Mouse (Mus musculus): ENCODE data around the gene Dnah2.

Gene Dnah2

GRCm38 (mm10) chr11:69549060-69549656 lies at the start of gene Dnah2:
Dnah2 (minus strand) TSS chr11:69549110.
- no peak for DNase-seq

DNA sequence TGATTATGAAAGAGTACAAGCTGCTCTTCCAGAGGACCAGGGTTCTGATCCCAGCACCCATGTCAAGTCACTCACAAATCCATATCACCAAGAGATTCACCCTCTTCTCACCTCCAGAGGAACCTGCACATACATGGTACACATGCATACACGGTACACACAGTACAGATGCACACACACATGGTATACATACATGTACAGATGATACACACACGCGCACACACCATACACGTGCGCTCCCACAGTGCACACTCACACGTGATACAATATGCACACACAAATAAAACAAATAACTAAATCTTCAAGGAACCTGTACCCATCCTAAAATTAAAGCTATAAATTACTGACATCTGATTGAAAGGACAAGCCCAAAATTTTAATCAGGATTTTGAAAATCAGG lies 45.9 kb upstream of the Dnah2 start:
- no peak for DNase-seq

GRCm38 (mm10) chr11:69592799-69593198 lies 43.9 kb upstream of the Dnah2 start:
- no peak for DNase-seq

- DNase-seq, result peak; percentile 82
These were observed 43.2 kb upstream of the Dnah2 start for GRCm38 (mm10) chr11:69591899-69592637.

- DNase-seq, result no peak
These were observed 42.5 kb upstream of the Dnah2 start for GRCm38 (mm10) chr11:69591424-69591823.

- no peak for DNase-seq
These were observed 41.7 kb upstream of the Dnah2 start for GRCm38 (mm10) chr11:69590622-69591021.

DNA sequence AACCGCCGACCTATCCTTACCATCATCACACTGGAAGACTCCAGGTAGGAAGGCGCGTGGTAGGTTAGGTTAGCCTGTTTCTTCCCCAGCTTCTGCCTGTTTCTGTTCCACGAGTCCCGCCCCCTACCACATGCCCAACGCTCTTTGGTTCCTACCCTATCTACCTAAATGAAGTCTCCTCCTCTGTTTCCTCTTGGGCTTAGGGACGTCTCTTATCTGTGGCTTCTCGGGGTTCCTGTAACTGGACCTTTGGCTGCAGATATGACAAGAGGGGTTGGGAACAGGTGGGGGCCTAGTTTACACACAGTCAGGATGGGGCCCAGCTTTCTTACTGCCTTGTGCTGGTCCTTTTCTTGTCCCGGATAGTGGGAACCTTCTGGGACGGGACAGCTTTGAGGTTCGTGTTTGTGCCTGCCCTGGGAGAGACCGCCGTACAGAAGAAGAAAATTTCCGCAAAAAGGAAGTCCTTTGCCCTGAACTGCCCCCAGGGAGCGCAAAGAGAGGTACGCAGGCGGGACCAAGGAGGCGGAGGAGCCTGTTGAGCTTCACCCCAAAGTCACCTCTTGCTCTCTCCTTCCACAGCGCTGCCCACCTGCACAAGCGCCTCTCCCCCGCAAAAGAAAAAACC lies 40.4 kb upstream of the Dnah2 start:
- DNase-seq, result no peak

- no peak for DNase-seq
These were observed 36.9 kb upstream of the Dnah2 start for GRCm38 (mm10) chr11:69585718-69586325.

GRCm38 (mm10) chr11:69584937-69585336 lies 36.0 kb upstream of the Dnah2 start:
- DNase-seq, result no peak

GRCm38 (mm10) chr11:69584008-69584407 lies 35.1 kb upstream of the Dnah2 start:
- no peak for DNase-seq

DNA sequence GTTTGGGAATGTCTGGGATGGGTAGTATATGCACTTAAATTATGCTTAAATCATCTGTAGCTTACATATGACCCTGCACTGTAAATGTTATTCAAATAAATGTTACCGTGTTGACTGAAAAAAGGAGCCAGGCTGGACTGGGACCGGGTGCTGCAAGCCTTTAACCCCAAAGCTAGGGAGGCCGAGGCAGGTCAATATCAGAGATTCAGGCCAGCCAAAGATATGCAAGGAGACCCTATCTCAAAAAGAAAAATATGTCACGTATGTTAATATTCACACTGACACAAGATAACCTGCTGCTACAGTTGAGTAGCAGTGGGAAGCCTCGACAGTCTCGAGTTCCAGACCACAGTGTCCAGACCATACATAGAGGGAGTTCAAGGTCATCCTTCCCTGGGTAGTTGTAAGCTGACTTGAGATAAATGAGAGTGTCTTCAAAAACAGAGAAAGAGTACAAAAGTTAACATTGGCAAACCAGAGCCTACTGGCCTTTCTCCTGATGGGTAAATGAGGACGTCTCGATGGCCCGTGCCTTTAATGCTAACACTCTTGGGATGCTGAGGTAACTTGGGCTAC lies 33.4 kb upstream of the Dnah2 start:
- no peak for DNase-seq

- no peak for DNase-seq
These were observed 32.9 kb upstream of the Dnah2 start for GRCm38 (mm10) chr11:69581814-69582213.

GRCm38 (mm10) chr11:69581147-69581688 lies 32.3 kb upstream of the Dnah2 start:
- DNase-seq, result peak; percentile 83

DNA sequence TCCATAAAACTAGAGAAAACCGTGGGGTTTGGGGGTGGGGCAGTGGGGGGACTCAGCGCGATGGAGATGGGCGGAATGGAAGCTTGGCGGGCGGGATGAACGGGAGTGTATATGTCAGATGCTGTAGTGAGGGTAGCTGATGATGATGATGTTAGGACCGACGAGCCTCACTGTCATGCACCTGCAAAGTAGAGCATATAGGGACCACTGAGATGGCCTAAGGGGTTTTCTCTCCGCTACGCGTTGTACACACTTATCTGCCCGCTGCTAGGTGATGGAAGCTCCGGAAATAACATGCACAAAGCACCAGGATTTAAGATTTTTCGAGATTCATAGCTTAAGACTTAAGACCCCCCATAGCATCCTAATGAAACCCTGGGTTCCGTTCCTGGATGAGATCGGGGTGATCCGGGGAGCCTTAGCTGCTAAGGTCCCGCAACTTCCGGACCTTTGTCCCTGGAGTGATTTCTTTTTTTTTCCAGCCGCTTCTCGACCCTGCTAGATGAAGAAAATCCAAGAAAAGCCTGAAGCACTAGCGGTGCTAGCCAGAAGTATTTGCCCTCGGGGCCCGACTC lies 31.7 kb upstream of the Dnah2 start:
- no peak for DNase-seq

- DNase-seq, result peak; percentile 72
These were observed 31.2 kb upstream of the Dnah2 start, which contains the start of the genes Wrap53 and Trp53 for GRCm38 (mm10) chr11:69580091-69580514. Wrap53 (minus strand) TSS chr11:69580255. Trp53 (plus strand) TSS chr11:69580359.

GRCm38 (mm10) chr11:69579128-69580017 lies 30.5 kb upstream of the Dnah2 start:
- peak; percentile 99 for DNase-seq

DNA sequence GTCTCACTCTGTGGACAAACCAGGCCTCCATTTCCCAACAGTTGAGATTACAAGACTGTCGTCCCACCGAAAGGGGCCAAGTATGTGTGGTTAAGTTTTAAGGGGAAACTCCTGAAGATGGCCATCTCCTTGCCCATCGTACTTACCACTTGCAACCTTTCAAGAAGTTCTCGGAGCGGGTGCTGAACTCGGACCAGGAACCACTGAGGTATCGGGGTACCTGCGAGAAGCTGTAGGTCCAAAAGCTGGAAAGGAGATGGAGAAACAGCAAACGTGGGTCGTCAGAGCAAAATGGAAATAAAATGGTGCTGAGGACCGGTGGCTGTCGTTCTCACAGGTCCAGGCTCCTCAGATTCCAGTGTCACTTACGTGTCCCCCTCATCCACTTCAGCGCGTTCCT lies 29.4 kb upstream of the Dnah2 start:
- no peak for DNase-seq

DNA sequence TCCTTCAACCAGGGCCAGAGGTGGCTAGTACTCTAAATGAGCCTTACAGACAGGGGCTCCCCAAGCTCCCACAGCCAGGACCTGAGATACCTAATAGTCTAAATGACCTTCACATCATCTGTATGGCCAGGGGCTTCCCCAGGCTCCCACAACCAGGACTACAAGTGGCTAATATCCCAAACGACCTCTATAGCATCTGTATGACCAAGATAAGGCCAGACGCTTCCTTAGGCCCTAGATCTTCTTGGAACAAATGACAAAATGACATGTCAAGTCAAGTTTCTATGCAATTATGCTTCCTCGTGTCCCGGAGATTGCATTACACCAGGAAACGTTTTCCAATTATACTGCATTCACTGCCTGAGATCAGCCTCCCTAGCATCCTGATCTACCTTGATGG lies 27.4 kb upstream of the Dnah2 start:
- no peak for DNase-seq

DNA sequence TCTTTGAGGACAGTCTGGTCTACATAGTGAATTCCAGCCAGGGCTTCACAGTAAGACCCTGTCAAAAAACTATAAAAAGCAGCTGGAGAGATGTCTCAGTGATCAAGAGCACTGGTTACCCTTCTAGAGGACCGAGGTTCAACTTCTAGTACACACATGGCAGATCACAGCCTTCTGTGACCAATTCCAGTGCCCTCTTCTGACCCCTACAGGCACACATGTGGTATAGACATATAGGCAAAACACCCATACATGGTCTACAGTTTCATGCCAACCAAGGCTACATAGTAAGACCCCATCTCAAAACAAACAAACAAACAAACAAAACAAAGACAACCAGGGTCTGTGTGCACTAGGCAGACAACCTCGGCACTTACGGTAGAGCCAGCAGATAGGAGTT lies 26.3 kb upstream of the Dnah2 start:
- DNase-seq, result no peak

DNA sequence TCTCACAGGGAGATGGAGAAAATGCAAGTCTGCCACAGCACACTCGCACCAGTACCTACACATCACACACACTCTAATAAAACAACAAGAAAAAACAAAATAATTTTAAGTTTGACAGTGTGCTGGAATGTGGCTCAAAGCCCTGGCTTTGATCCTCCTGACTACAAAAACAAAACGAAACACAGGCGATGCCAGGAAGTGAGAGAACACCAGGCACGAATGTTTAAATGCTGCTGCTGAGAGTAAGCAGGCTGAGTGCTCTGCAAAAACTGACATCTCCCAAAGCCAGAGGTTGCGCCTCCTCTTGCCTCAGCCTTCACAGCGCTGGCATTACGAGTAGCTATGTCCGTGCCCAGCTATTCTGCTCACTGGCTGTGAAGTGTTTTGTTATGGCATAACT lies 16.2 kb upstream of the Dnah2 start:
- no peak for DNase-seq

DNA sequence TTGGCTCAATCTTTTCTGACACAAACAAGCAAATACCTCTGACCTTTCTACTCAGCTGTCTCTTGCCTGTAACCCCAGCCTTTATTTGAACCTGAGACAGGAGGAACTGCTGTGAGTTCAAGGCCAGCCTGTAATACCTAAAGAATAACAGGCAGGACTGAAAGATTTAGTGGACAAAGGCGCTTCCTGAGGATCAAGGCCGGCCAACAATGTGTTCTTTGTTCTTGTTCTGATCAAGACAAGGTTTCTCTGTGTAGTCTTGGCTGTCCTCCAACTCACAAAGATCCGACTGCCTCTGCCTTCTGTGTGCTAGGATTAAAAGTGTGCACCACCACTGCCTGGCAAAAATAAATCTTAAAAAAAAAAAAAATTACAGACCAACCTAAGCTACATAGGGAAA lies 15.5 kb upstream of the Dnah2 start:
- DNase-seq, result no peak

- DNase-seq, result no peak
These were observed 14.5 kb upstream of the Dnah2 start for GRCm38 (mm10) chr11:69563373-69563772.
